Mouse (Mus musculus): Measurements from ENCODE around the gene Hmgn1.

DNA sequence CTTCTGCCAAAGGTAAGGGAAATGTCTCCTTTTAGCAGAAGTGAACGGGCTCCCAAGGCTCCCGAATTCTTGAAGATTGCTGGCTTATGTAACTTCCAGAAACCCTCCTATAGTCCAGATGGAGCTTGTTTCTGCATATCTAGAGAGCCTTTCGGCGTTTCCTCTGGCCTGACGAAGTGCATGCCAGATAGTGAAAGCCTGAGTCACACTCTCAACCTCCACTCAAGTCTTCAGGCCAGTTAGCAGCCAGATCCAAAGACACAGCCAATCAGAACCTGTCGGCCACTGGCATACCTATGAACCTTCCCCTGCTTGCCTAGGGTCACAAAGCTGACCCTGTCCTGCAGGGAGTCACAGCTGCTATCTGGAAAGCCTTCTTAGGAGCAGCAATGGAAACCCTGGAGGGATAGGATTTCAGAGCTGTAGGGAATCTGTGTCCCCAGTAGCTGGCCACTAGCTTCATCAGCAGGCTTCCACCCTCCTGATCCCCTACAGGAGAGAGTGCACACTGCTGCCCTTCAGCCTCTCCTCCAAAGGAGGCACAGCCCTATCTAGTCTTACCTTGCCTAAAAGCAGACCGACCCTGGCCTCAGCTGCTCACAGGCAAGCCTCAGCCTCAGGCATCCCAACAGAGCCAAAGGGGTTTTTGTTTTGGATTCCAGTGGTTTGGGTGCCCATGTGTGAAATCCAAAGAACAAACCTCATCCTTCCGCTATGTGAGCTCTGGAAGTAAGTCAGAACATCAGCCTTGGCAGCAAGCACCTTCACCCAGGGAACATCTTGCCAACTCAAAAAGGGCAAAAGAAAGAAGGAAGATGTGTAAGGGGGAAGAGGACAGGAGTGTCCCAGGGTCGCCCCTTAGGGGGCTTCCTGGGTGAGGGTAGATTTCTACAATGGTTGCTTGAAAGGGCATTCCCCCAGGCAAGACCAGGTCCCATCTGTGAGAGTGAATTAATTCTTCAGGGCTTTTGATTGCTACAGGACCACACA lies 35.7 kb downstream of the Hmgn1 start:
- TF ChIP-seq POLR2A (IDR thresholded peaks at IDR 0.05; ENCODE audit: control insufficient read depth, low read depth, low read length), result no peak
- no peak for TF ChIP-seq CTCF (IDR thresholded peaks at IDR 0.05; ENCODE audit: control insufficient read depth, insufficient read depth, insufficient replicate concordance, low read depth, low read length)
